Mouse (Mus musculus) forebrain, embryonic 10.5 days (tissue): Measurements from ENCODE around the gene Krt80. TPM values are rescaled to one million over a fixed set of nuclear protein-coding genes. Genes with fewer than 3 reads are reported as not detected.

Experiments
- DNase-seq: peaks from one replicate; pipeline ENCODE4 v3.0.0-alpha.2; 2017; ENCODE audit warnings: low spot score; ENCODE audit errors: extremely low spot score
- H3K27ac ChIP-seq: fragments of 300-500 bp; sonication (generic); 2 replicates; pipeline ENCODE4 v1.5.1; 2016; ENCODE audit warnings: mild to moderate bottlenecking
- H3K27me3 ChIP-seq: fragments of 300-500 bp; sonication (generic); 2 replicates; pipeline ENCODE4 v1.6.1; 2016; ENCODE audit warnings: mild to moderate bottlenecking; ENCODE audit not compliant: poor library complexity, severe bottlenecking
- H3K36me3 ChIP-seq: fragments of 300-500 bp; sonication (generic); replicated peaks from 2 replicates; pipeline ENCODE4 v1.6.1; 2016; ENCODE audit warnings: mild to moderate bottlenecking, moderate library complexity
- H3K4me1 ChIP-seq: fragments of 300-500 bp; sonication (generic); 2 replicates; pipeline ENCODE4 v1.6.1; 2016
- H3K4me3 ChIP-seq: fragments of 300-500 bp; sonication (generic); 2 replicates; pipeline ENCODE4 v1.5.1; 2016; ENCODE audit warnings: mild to moderate bottlenecking, moderate library complexity
- H3K9me3 ChIP-seq: fragments of 300-500 bp; sonication (generic); 2 replicates; pipeline ENCODE4 v1.6.1; 2016; ENCODE audit warnings: mild to moderate bottlenecking, moderate library complexity
- WGBS: fragments of 180-500 bp; shearing (Covaris S2); methylation state at CpG from one replicate; pipeline ENCODE4 v1.1.7; 2016; 5-methylcytosine and 5-hydroxymethylcytosine counted together
- polyA plus RNA-seq: library from polyadenylated mRNA; unstranded; fragments of >200 nt; fragmentation: Nextera tagmentation; extraction: Ambion mirVana; gene quantifications from 2 replicates; pipeline ENCODE4 v1.2.1, GENCODE M21; 2016

Gene Krt80
- polyA plus RNA-seq, 1 experiment from 2014 or later, result 0.07 TPM

DNA sequence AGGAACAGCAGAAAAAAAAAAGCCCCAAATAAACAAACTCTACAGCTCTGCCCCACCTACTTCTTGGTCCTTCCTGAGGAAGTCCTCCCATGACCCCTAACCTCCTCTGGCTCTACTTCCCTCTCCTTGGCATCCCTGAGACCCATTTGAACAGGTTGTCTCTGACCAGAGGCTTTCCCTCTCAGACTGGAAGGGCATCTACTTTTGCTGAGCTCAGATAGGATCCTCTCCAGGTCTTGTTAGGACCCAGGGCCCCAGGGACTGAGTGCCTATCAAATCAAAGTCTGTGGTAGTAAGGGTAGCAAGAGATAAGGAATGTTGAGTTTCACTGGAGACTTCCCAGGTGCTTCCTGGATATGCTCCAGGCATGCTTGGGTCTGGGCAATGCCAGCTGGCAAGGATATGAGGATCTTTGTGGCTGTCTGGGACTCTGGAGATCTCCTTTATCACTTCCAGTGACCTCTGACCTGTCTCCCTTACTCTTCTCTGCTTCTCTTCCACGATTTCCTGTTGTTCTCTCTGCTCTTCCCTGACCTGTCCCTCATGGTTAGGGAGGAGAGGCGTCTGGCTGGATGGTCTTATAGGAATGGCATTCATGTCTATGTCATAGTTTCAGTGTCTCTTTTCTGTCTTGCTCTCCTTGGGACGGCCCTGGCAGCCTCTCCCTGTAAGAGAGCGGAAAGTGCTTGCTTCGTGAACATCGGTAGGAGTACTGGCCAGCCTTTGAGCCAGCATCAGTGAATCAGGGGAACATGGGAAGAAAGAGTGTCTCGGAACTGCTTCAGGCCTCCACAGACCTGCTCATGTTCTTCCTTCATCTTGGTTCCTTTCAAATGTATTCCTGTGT is 2.4 kb upstream of the Krt80 start:
- H3K4me3 ChIP-seq, result no peak overlapping the region
- WGBS, result 75% methylated on average over 7 of the region's 7 CpGs
- 0 out of 2 replicates have a peak, but pooled peaks cover 11% of the 10 kb centered on the region for H3K27me3 ChIP-seq
- H3K9me3 ChIP-seq, result no peaks in the 10 kb centered on the region
- H3K27ac ChIP-seq, result no peak overlapping the region
- no peaks in the 10 kb centered on the region for H3K36me3 ChIP-seq
- peaks cover 30% of the 10 kb centered on the region for H3K4me1 ChIP-seq
- no peak for DNase-seq

DNA sequence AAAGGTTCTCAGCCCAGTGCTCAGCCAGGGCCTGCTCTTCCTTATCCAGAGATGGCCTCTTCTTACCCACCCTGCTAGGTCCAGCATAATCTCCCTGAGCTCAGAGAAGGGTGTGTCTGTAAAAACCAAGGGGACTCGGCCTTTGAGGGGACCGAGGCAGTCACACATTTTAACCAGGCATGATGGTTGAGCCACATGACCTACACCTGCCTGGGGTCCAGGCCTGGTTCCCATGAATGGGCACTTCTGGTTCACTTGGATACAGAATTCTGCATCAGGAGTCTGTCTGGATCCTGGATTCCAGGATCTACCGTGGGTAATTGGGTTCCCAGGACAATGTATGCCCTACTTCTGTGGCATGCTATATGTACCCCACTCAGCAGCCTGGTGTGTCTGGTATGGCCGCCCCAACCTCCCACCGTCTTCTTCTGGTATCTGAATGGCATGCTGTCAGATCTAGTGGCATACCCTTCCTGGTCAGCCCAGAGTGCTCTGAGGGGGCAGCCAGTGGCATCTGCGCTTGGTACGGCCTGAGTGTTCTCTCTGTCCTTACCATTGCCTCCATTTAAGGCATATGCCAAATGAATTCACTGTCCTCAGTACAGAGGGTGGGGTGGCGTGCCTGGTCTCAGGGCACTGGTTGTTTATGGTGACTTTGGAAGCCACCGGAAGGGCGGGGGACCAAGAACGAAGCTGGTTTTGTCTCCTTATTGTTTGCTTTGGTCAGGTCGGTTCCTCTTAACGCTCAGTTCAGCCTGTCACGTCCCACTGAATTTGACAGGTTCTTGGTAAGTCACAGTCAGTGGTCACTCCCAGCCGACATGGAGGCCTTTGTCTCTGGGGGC is 1.4 kb upstream of the Krt80 start:
- 0 out of 2 replicates have a peak, but pooled peaks cover 11% of the 10 kb centered on the region for H3K27me3 ChIP-seq
- no peak overlapping the region for H3K27ac ChIP-seq
- H3K4me1 ChIP-seq, result peaks cover 34% of the 10 kb centered on the region
- WGBS, result 87% methylated on average over 15 of the region's 15 CpGs
- H3K4me3 ChIP-seq, result no peak overlapping the region
- no peaks in the 10 kb centered on the region for H3K9me3 ChIP-seq
- no peaks in the 10 kb centered on the region for H3K36me3 ChIP-seq
- DNase-seq, result no peak

DNA sequence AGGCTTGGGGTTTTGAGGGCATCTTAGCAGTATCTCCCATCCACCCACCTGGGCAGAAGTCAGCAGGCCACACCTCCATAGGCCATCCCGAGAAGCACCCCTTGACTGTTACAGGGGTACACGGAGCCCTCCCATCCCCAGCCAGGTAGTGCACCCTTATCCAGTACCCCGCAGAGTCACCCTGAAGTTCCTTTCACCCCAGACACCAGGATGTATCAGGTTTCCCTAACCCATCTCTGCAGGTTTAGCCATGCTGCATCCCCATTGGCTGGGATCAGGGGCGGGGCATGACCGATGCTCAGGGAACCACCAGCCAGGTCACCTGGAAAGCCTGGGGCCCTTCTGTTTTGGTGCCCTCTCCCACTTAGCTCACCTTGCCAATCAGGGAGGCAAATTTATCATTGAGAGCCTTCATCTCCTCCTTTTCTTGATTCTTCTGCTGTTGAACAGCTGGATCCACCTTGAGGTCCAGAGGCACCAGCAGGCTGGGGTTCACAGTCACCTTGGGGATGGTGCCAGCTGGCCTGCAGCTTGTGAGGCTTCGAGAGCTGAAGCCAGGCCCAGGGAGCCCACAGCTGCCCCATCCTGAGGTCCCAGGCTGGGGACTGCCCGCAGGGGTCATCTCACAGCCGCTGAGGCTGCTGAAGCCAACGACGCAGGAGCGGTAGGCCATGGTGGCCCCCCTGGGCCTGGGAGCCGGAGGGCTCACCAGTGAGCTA is 421 bp downstream of the Krt80 start:
- peaks cover 24% of the 10 kb centered on the region for H3K4me1 ChIP-seq
- no peak overlapping the region for H3K4me3 ChIP-seq
- no peak overlapping the region for H3K27ac ChIP-seq
- DNase-seq, result no peak
- 0 out of 2 replicates have a peak, but pooled peaks cover 11% of the 10 kb centered on the region for H3K27me3 ChIP-seq
- WGBS, result 29% methylated on average over 12 of the region's 12 CpGs
- no peaks in the 10 kb centered on the region for H3K36me3 ChIP-seq
- no peaks in the 10 kb centered on the region for H3K9me3 ChIP-seq

DNA sequence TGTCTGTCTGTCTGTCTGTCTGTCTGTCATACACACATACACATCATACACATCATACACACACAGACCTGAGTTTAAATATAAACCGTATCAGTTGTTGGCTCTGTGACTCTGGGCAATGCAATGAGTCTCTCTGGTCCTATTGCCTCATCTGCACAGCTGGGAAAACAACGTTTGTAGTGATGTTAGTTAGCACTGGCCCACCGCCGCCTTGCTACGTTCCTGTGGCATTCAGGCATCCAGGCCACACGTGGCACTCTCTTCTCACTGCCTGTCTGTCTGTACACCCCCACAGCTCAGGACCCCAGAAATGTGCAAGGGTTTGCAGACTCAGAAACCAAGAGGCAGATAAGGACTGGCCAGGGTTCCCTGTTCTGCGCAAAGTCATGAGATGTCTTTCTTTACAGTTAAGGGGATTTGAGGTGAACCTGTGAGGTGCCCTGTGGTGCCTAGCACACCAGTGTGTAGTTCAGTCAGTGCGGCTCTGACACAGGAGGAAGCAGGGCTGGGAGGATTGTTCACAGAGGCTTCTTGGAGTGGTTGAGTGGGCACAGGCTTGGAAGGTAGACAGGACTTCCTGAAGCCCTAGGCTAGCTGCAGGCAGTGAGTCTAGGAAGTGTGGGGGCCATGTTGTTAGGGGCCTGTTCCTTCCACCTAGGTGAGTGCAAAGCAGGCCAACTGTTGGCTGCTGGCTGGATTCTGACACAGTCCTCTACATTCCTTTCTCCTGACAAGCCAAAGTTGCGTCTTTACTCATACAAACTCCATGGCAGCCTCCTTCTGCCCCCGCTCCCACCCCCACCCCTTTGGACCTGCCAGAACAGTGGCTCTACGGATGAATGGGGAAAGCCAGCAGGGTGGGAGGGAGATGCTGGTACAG is 1.2 kb downstream of the Krt80 start:
- Histone ChIP-seq H3K36me3 (no peaks in the 10 kb centered on the region), H3K27me3 (0 out of 2 replicates have a peak, but pooled peaks cover 11% of the 10 kb centered on the region), H3K4me1 (peaks cover 24% of the 10 kb centered on the region), H3K4me3 (no peak overlapping the region), H3K27ac (no peak overlapping the region), H3K9me3 (no peaks in the 10 kb centered on the region)
- no peak for DNase-seq
- 69% methylated on average over 11 of the region's 11 CpGs for WGBS

DNA sequence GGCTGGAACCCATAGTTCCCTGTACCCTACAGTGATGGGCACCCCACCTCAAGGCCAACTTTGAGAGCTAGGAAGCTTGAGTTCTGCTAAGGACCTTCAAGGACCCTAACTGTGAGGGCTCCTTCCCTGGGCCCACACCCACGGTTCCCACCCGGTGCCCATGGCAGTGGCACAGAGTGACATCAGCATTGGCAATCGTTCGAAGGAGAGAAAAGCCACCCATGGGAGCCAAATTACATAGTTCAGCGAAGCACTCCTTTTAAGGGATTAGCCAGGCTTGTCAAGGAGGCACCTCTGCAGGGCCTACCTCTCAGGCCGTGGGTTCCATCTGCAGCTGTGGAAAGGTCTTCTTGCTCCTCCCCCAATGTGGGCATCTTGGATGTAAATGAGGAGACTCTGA is 1.9 kb downstream of the Krt80 start:
- no peak overlapping the region for H3K27ac ChIP-seq
- 0 out of 2 replicates have a peak, but pooled peaks cover 11% of the 10 kb centered on the region for H3K27me3 ChIP-seq
- peaks cover 24% of the 10 kb centered on the region for H3K4me1 ChIP-seq
- H3K4me3 ChIP-seq, result no peak overlapping the region
- no peaks in the 10 kb centered on the region for H3K36me3 ChIP-seq
- no peak for DNase-seq
- no peaks in the 10 kb centered on the region for H3K9me3 ChIP-seq
- whole genome bisulfite sequencing, result 86% methylated on average over 6 of the region's 6 CpGs

DNA sequence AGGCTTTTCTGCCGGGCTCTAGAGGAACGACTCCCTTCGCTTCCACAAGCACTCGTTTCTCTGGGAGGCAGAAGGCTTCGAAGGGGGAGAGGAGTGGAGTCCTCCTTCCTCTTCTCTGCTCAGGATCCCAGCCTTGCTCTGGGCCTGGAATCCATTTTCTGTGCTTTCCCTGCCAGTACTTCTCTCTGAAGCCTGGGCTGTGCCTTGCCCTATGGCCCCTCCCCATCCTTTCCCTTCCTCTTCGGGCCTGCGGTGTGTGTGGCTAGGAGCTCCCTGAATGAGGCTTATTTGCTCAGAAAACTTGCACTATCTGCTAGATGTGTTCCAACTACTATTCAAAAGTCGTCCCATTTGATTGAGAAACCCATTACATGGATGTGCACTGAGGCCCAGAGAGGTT is 2.5 kb downstream of the Krt80 start:
- no peak for DNase-seq
- Histone ChIP-seq H3K4me3 (no peak overlapping the region), H3K9me3 (no peaks in the 10 kb centered on the region), H3K27ac (no peak overlapping the region), H3K36me3 (no peaks in the 10 kb centered on the region), H3K27me3 (0 out of 2 replicates have a peak, but pooled peaks cover 11% of the 10 kb centered on the region), H3K4me1 (peaks cover 24% of the 10 kb centered on the region)
- WGBS, result 86% methylated on average over 8 of the region's 8 CpGs

DNA sequence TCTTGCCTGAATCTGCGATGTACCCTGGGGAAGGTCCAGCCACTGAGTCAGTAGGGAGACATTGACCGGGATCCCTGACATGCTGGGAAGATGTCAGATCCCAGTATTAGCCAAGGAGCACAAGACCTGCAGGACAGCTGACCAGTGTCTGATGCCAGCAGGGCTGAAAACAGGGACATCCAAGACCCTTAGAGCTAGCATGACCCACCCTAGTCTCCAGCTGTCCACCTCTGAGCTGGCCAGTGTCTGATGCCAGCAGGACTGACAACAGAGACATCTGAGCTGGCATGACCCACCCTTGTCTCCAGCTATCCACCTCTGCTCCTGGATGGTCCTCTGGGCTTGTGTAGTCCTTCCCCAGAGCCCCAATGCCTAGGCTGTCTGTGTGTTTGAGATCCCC is 3.0 kb downstream of the Krt80 start:
- Histone ChIP-seq H3K36me3 (no peaks in the 10 kb centered on the region), H3K27ac (no peak overlapping the region; the same call in 1 of the 2 replicates), H3K4me1 (peaks cover 24% of the 10 kb centered on the region), H3K9me3 (no peaks in the 10 kb centered on the region), H3K4me3 (no peak overlapping the region), H3K27me3 (0 out of 2 replicates have a peak, but pooled peaks cover 11% of the 10 kb centered on the region)
- WGBS, result 38% methylated on average over 2 of the region's 2 CpGs
- DNase-seq, result no peak

DNA sequence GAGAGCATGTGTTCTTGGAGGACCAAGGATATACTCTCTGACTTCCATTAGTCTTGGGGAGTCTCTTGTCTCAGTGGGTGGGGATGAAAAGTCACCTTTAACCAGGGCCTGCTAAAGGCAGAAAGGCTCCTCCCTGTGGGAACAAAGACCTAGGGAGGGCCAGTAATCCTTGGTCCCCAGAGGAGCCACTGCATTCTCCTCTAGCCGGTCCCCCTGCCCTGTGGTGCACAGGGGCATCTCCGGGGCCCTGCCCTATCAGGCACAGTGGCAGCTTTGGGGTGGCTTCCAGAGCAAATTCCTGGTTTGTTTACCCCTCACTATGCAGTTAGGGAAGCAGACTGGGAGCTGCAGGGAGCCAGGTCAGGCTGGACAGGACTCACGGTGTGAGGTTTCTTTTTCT is 3.5 kb downstream of the Krt80 start:
- H3K4me3 ChIP-seq, result no peak overlapping the region
- H3K27ac ChIP-seq, result no peak overlapping the region; the same call in 1 of the 2 replicates
- WGBS, result 14% methylated on average over 3 of the region's 3 CpGs
- no peak for DNase-seq
- no peaks in the 10 kb centered on the region for H3K36me3 ChIP-seq
- no peaks in the 10 kb centered on the region for H3K9me3 ChIP-seq
- 0 out of 2 replicates have a peak, but pooled peaks cover 11% of the 10 kb centered on the region for H3K27me3 ChIP-seq
- H3K4me1 ChIP-seq, result peaks cover 20% of the 10 kb centered on the region

DNA sequence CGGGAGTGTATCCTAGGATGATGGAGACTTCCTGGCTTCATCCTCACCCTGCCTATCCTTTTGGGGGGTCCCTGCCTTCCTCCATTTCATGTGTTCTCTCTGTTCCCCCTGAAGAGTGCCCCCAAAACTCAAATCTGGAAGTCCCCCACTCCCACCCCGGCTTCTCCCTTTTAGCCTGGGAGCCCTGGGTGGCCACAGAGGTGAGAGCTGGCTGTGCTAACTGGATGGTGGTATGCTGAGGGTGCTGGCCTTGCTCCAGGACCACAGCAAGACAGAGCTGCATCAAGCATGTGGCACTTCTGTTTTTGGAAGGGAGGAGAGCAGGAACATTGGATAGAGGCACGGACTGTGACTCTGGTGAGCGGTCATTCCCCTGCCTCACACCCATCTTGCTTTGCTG is 4.2 kb downstream of the Krt80 start:
- H3K9me3 ChIP-seq, result no peaks in the 10 kb centered on the region
- 81% methylated on average over 4 of the region's 4 CpGs for WGBS
- H3K36me3 ChIP-seq, result no peaks in the 10 kb centered on the region
- no peak for DNase-seq
- H3K27ac ChIP-seq, result no peak overlapping the region
- no peak overlapping the region for H3K4me3 ChIP-seq
- 0 out of 2 replicates have a peak, but pooled peaks cover 11% of the 10 kb centered on the region for H3K27me3 ChIP-seq
- H3K4me1 ChIP-seq, result peaks cover 19% of the 10 kb centered on the region

DNA sequence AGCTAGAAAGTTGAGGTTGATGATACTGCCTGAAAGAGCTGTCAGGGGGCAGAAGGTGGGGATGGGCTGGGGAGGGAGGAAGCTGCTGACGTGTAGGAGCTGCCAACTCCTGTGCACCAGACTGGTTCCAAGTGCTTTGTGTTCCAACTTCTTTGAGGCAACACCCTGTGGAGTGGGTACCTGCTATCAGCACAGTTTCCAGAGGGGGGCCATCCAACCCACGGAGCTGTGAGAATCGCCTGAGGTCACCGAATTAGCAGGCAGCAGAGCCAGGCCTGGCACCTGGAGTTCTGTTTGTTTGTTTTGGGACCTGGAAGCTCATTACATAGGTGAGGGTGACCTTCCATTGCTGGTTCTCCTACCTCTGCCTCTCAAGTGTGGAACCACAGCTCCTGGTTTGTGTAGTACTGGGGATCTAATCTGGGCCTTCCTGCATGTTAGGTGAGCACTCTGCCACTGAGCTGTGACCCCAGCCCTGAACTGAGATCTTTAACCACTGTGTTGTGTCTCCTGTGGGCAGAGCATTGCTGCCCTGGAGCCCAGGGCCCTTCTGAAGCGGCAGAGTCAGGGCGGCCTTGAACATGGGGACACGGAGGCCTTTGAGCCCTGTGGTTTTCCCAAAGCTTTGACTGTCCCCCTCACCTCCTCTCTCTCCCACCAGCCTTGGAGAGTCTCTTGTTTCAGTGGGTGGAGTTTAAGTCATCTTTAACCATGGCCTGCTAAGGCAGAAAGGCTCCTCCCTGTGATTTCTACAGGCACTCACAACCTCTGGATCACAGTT is 4.9 kb downstream of the Krt80 start:
- WGBS, result 70% methylated on average over 7 of the region's 7 CpGs
- peaks cover 17% of the 10 kb centered on the region for H3K4me1 ChIP-seq

DNA sequence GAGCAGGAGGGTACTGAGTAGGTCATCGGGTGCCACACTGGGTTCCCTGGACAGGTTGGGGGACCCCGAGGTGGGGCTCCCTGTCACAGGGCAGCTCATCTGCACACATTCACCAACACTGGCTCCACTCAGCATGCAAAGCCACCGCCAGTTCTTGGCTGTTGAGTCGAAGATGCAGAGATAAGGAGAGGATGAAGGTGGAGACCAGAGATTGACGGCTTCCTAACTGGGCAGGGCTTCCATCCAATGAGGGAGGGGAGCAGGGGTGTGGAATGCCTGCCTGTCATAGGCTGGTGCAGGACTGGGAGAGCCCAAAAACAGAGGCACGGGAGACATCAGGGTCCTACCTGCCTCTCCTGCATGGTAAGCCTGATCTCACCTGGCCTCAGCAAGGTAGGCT is 5.5 kb downstream of the Krt80 start:
- 75% methylated on average over 6 of the region's 6 CpGs for WGBS
- DNase-seq, result no peak
- Histone ChIP-seq H3K27ac (no peak overlapping the region), H3K9me3 (no peaks in the 10 kb centered on the region), H3K4me3 (no peak overlapping the region), H3K36me3 (no peaks in the 10 kb centered on the region), H3K4me1 (peaks cover 12% of the 10 kb centered on the region), H3K27me3 (0 out of 2 replicates have a peak, but pooled peaks cover 4% of the 10 kb centered on the region)

More for the DNA sequence above, 4.9 kb downstream of the Krt80 start:
- 0 out of 2 replicates have a peak, but pooled peaks cover 8% of the 10 kb centered on the region for H3K27me3 ChIP-seq
- no peak for DNase-seq
- H3K36me3 ChIP-seq, result no peaks in the 10 kb centered on the region
- H3K4me3 ChIP-seq, result no peak overlapping the region
- H3K9me3 ChIP-seq, result no peaks in the 10 kb centered on the region
- H3K27ac ChIP-seq, result no peak overlapping the region
